Mouse (Mus musculus) urinary bladder, postnatal 25 days (tissue): ENCODE measurements around the gene Slc2a10.

Source experiments
- DNase-seq: peaks from one replicate; pipeline ENCODE4 v3.0.0; 2022; ENCODE audit warnings: low spot score

Gene Slc2a10

DNA sequence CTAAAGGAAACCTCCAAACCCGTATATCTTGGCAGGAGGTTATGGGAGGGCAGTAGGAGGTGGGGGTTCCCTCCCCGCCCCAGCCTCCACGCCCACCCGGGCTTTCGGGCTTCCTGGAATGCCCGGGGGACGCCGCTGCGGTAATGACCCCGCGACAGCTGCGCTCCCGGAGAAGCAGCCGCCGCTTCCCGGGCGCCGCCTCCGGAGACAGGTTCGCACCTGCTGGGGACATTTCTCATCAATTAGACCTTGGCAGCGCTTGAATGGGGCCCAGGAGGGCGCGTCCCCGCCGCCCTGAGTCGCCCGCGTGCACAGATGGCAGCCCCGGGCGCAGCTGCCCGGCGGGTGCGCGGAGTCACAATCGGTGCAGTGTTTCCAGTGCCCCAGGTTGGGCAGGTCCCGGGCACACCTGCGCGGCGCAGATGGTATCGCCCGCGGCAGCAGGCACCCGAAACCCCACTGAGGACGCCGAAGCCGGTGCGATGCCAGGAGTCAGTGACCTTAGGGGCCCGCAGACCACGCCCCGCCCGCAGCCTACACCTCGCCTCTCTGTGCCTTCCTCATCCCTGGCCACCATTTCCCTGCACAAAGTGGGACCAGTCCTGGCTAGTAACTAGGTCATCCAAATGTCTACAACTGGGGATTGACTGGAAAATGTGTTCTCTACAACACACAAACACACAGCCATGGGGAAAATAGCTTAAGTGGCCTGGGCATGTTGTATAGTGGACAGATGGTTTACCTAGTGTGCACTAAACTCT, 59.9 kb downstream of the Slc2a10 start:
- peak; percentile 16 for DNase-seq

DNA sequence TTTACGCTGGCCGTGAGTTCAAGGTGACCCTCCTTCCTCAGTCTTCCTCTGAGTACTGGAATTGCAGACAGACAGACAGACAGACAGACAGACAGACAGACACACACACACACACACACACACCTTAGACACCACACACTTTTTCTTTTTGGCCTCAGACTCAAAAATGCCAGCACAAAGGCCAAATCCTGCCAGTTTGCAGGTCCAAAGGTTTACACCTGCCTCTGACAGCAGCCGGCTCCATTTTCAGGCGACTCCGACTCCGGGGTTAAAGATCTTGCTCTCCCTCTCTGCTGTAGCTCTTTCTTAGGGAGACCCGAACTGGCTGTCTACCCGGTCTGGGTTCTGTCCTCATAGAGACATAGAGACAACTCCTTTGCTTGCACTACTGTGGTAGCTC, 60.5 kb downstream of the Slc2a10 start:
- DNase-seq, result no peak

DNA sequence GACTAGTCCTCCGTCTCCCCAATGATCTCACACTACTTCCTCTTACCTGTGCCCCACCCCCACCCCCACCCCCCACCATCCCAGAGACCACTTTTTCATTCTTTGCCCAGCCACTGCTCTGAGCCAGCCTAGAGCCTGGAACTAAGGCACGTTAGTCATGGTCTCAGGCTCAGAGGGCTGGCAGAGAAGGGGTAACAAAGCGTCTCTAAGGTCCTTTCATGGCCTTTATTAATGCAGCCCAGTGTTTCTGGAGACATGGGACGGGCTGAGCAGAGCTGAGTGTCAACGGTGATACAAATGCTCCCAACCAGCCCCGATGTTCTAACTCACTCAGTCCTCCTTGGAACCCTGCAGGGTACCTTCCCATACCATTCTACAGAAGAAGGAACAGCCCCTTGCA, 61.0 kb downstream of the Slc2a10 start:
- DNase-seq, result no peak

DNA sequence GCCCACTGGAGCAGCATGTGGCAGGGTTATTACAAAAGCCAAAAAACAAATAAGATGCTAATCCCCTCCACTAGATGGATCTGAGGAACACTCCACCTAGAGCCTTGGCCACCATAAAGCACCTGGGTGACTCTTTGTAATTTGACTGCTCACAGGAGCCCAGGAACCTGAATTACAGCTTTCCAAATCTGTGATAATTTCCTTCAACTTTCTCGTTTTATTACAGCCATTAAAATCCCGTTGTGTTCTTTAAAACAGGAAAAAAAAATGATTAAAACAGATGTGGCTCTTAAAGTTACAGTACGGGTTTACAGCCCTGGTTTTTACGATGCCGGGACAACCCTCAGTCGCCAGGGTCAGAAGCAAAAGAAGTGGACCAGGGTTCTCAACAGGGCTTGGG, 63.3 kb downstream of the Slc2a10 start:
- DNase-seq, result no peak

DNA sequence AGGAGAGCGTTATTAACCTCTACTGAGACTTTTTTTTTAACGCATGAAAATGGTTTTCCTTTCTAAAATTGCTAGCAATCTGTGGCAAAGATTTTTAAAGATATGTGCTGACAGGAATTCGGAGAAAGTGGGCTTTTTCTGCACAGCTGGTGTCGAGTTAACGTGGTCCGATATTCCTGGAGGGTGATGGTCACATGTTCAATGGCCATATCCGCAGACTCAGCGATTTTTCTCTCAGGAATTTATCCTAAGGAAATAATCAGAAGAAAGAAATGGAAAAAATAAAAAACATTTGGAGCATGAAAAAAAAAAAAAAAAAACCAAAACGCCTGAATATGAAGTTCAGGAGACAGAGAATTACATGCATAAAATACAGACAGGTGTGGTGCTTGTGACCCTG, 64.2 kb downstream of the Slc2a10 start:
- DNase-seq, result no peak

DNA sequence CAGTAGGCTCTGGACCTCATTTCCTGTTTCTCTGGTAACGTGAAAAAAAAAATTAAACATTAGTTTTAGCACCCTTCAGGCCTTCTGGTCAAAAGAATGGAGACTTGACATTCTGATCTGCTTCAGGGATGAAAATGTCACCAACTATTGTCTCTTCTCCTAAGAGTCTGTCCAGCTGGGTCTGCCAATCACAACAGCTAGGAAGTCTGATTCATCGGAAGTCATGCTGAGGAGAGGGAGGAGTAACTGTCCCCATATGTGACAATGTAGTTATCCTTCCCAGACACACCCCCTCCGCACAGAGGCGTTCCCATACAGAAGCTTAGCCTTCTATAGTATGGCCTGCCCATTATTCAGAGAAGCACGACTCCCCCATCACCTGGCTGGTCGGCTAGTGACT, 65.3 kb downstream of the Slc2a10 start:
- no peak for DNase-seq
